Mouse (Mus musculus) thymus, adult 2 months (tissue): ENCODE measurements at regions not wholly inside any gene's neighbourhood (a gene's known extent, or its start where the extent isn't known, plus 50 kb on each side); places are given as distances from the start of the nearest gene placed in this dataset.

Experiments used
- CTCF ChIP-seq: fragments of 200-500 bp; IDR thresholded peaks from 2 replicates; pipeline ENCODE4 v1.5.1; 2012; ENCODE audit warnings: mild to moderate bottlenecking, control low read depth, low read length, moderate library complexity, borderline replicate concordance; ENCODE audit not compliant: control insufficient read depth, poor library complexity, insufficient read depth; ENCODE audit errors: extremely low read depth
- POLR2A ChIP-seq: fragments of 200-500 bp; IDR thresholded peaks from 2 replicates; pipeline ENCODE4 v1.6.1; 2012; ENCODE audit warnings: mild to moderate bottlenecking, low read length, control low read depth, moderate library complexity; ENCODE audit not compliant: control insufficient read depth, poor library complexity, insufficient read depth; ENCODE audit errors: extremely low read depth

DNA sequence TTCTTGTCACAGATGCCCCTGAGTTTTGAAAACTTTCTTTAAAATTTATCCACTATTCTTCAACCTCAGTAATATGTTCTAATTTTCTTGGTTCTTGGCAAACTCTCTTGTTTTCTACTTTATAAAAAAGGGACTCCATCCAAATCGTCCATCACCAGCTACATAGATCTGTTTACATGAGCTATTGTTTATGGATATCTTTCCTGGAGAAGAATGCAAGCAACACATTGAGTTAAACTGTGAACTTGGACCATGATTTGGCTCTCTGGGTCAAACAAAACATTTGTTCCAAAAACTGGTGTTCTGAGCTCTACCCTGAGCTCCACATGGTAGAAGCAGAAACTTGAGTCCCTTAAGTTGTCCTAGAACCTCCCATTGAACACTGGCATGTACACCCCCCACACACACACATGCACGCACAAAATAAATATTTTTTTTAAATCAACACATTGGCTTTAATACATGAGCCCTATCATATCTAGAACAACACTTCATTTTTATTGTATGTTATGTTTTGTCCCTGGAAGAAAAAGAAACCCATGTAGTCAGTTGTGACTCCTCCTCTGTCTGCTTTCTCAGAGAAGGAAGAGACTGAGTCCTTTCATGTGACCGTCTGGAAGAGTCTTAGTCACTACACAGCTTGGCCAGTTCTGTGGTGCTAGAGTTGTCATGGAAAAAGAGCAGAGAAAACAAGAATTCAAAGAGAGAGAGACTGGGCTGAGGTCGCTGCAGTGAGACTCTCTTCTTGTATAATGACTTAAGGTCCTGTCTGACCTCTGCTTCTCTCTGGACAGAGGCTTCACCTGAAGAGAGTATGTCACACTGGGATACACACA, 379.4 kb downstream of the Ankrd50 start:
- TF ChIP-seq POLR2A (no peak), CTCF (no peak)
